Mouse (Mus musculus) layer of hippocampus, adult 18-20 months (tissue): ENCODE measurements around the gene Cldn20. TPM values are rescaled to one million over a fixed set of nuclear protein-coding genes. Genes with fewer than 3 reads are reported as not detected.
A peak's percentile ranks its signal among the peaks of the same experiment; 100 is the strongest.

Experiments used
- DNase-seq, 2 experiments: peaks; one replicate each; pipeline ENCODE4 v3.0.0; 2022; ENCODE audit warnings: low spot score in 2 of 2
- total RNA-seq, 2 experiments: library from RNA; stranded (reverse); gene quantifications; 2 replicates each; pipeline ENCODE4 v1.2.3; 2021

Cldn20 gene
- total RNA-seq, 2 experiments from 2014 or later, result 0.74 TPM; not detected in 1

- DNase-seq, result peak in 1 of 2 experiments; percentile 21
Measured at GRCm38 (mm10) chr17:3527841-3528471, 4.4 kb upstream of the Cldn20 start.

- no peak for DNase-seq
Measured at GRCm38 (mm10) chr17:3529523-3529922, 2.8 kb upstream of the Cldn20 start.

GRCm38 (mm10) chr17:3530549-3530948, 1.8 kb upstream of the Cldn20 start:
- DNase-seq, result no peak

GRCm38 (mm10) chr17:3531641-3532040, 713 bp upstream of the Cldn20 start:
- no peak for DNase-seq

- peak in 1 of 2 experiments; percentile 38 for DNase-seq
Measured at GRCm38 (mm10) chr17:3533425-3533824, 1.1 kb downstream of the Cldn20 start.

GRCm38 (mm10) chr17:3540304-3540703, 8.0 kb downstream of the Cldn20 start:
- DNase-seq, result no peak

GRCm38 (mm10) chr17:3541033-3541432, 8.7 kb downstream of the Cldn20 start:
- DNase-seq, result no peak

GRCm38 (mm10) chr17:3547725-3548124, 15.4 kb downstream of the Cldn20 start:
- DNase-seq, result no peak

GRCm38 (mm10) chr17:3556251-3556650, 23.9 kb downstream of the Cldn20 start:
- DNase-seq, result no peak

- DNase-seq, result peak; percentile 96 to 99
Measured at GRCm38 (mm10) chr17:3557331-3558311, 25.3 kb downstream of the Cldn20 start, which contains the start of gene Tfb1m. Tfb1m (minus strand) TSS chr17:3557781.

- no peak for DNase-seq
Measured at GRCm38 (mm10) chr17:3558356-3558870, 26.1 kb downstream of the Cldn20 start.

GRCm38 (mm10) chr17:3560534-3560933, 28.2 kb downstream of the Cldn20 start:
- peak in 1 of 2 experiments; percentile 33 for DNase-seq

GRCm38 (mm10) chr17:3562405-3562804, 30.1 kb downstream of the Cldn20 start:
- no peak for DNase-seq

GRCm38 (mm10) chr17:3570876-3571275, 38.5 kb downstream of the Cldn20 start:
- peak; percentile 64 to 84 for DNase-seq

Other genes starting within 250 kb of the Cldn20 start
- 10 to 100 TPM; 35.2 to 37.1 TPM for gene Tiam2, start 206.0 kb upstream of the Cldn20 start, total RNA-seq
- gene Tfb1m, start 25.2 kb downstream of the Cldn20 start, total RNA-seq, result 1 to 10 TPM; 5.2 to 5.9 TPM
- not detected for gene Nox3, start 163.7 kb downstream of the Cldn20 start, total RNA-seq